Mouse (Mus musculus) gastrocnemius, adult 2 months (tissue): Measurements from ENCODE around the gene Gprc5d. TPM values are rescaled to one million over a fixed set of nuclear protein-coding genes. Genes with fewer than 3 reads are reported as not detected.

Source experiments
- DNase-seq: peaks from one replicate; pipeline ENCODE4 v3.0.0; 2022
- H3K27ac ChIP-seq: fragments of 200-600 bp; 2 replicates; pipeline ENCODE4 v1.8.1; 2022; ENCODE audit warnings: mild to moderate bottlenecking
- H3K4me3 ChIP-seq: fragments of 200-600 bp; 2 replicates; pipeline ENCODE4 v1.8.1; 2022; ENCODE audit warnings: mild to moderate bottlenecking, moderate library complexity
- CTCF ChIP-seq: fragments of 200-600 bp; IDR thresholded peaks from 2 replicates; pipeline ENCODE4 v1.8.1; 2022; ENCODE audit warnings: antibody characterized with exemption, mild to moderate bottlenecking, moderate library complexity
- intact Hi-C: fragments of 180-260 bp; cut with DNase I; formaldehyde crosslinking; loops from one replicate; pipeline ENCODE4 v1.15.1; 2025
- long read RNA-seq, 2 experiments: library from polyadenylated mRNA; stranded (forward); transcript quantifications; one replicate each; pipeline ENCODE4 v2.0.0; 2021
- total RNA-seq, 2 experiments: library from RNA; stranded (reverse); gene quantifications; 2 replicates each; pipeline ENCODE4 v1.2.3; 2021

Gprc5d gene
- total RNA-seq: not detected
- long read RNA-seq, experiment 1: 0 reads
- long read RNA-seq, experiment 2: 0 reads

DNA sequence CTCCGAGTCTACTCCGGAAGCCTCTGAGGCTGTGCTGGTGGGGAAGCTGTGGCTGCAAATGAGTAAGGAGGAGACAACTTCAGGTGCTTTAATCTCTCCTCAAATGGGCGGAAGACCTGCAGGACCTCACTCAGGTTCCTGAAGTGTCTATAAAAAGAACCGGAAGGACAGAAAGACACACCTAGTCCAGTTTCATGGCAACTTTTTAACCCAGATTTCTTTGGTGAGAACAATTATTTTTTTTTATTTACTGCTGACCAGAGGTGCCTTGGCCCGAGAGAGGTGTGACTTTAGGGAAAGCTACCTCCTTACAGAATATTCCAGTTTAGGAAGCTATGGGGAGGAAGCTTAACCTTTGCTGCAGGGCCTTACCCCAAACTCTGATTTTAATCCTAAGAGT, at the start of gene Gprc5d:
TSS of gene Gprc5d (minus strand) at position 101 of the 400 bp plus-strand sequence.
- DNase-seq: no peak
- no peak within 1 kb of the TSS for H3K27ac ChIP-seq
- no peak within 1 kb of the TSS for H3K4me3 ChIP-seq
- intact Hi-C loops: no loop called here
- no peak for TF ChIP-seq CTCF

- Histone ChIP-seq H3K27ac (no peak overlapping the region), H3K4me3 (no peak overlapping the region; the same call in 1 of the 2 replicates)
- intact Hi-C loops: no loop called here
- no peak for DNase-seq
- no peak for TF ChIP-seq CTCF
Measured at GRCm38 (mm10) chr6:135166712-135167111, 48.6 kb upstream of the Gprc5d start.

GRCm38 (mm10) chr6:135166262-135166661, 48.2 kb upstream of the Gprc5d start:
- no peak for DNase-seq
- Histone ChIP-seq H3K4me3 (no peak overlapping the region), H3K27ac (no peak overlapping the region)
- no peak for TF ChIP-seq CTCF
- intact Hi-C loops: no loop called here

GRCm38 (mm10) chr6:135165706-135166105, 47.6 kb upstream of the Gprc5d start:
- no peak for TF ChIP-seq CTCF
- Histone ChIP-seq H3K4me3 (no peak overlapping the region), H3K27ac (no peak overlapping the region)
- no peak for DNase-seq
- intact Hi-C loops: no loop called here

GRCm38 (mm10) chr6:135165191-135165590, 47.1 kb upstream of the Gprc5d start:
- no peak for DNase-seq
- no peak for TF ChIP-seq CTCF
- no peak overlapping the region for H3K27ac ChIP-seq
- intact Hi-C loops: no loop called here
- no peak overlapping the region for H3K4me3 ChIP-seq

DNA sequence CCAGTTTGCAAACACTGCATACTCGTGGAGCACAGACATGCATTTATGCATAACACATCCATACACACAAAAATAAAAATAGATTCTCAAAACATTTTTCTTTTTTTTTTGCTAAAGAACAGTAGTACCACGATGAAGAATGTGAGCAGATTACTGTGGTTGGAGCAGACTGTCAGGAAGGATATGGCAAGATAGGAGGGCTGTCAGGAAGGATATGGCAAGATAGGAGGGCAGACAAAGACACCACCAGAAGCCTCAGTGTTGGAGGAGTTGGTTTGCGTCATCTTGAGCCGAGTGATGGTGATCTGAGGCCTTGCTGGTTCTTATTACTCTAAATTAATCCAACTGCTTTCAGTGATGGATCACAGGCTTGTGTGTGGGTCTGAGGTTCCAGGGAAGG, 44.8 kb upstream of the Gprc5d start:
- intact Hi-C loops: no loop called here
- no peak overlapping the region for H3K4me3 ChIP-seq
- DNase-seq: no peak
- TF ChIP-seq CTCF: no peak
- no peak overlapping the region for H3K27ac ChIP-seq

GRCm38 (mm10) chr6:135162311-135162710, 44.2 kb upstream of the Gprc5d start:
- no peak overlapping the region for H3K27ac ChIP-seq
- DNase-seq: no peak
- intact Hi-C loops: no loop called here
- H3K4me3 ChIP-seq: no peak overlapping the region
- no peak for TF ChIP-seq CTCF

- Histone ChIP-seq H3K4me3 (no peak overlapping the region), H3K27ac (no peak overlapping the region)
- no peak for DNase-seq
- TF ChIP-seq CTCF: no peak
- intact Hi-C loops: no loop called here
Measured at GRCm38 (mm10) chr6:135161356-135161755, 43.3 kb upstream of the Gprc5d start.

DNA sequence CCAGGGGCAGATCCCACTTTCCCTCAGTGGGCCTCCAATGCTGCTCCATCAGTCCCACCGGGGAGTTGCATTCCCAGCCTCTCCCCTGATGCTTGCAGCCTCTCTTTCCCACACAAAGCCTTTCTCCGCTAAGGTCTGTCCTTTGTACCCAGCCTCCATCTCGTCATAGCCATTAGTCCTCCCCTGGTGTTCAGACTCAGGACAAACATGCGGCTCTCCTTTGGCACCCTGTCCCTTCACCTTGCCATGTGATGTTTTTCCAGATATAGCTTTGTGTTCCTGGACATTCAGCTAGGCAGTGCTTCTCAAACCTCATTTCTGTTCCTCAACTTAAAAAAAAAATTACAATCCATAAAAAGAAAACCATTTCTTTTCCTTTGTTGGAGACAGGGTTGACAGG, 40.4 kb upstream of the Gprc5d start:
- no peak for TF ChIP-seq CTCF
- H3K27ac ChIP-seq: no peak overlapping the region
- no peak overlapping the region for H3K4me3 ChIP-seq
- DNase-seq: no peak
- intact Hi-C loops: no loop called here

DNA sequence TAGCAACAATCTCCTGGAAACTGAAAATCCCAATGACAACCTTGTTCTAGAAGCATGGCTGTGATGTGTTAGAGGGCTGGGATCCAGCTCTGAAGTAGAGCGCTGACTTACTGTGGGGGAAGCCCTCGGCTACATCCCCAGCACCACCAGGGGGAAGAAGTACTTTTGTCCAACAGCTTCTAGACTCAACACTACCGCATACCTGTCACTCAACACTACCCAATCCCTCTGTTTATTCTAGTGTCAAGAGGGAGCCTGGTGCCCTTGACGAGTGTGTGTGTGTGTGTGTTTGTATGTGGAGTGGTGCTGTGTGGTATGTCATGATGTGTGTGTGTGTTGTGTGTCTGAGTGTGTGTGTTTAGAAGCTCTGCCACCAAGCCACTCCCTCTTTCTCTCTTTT, 39.4 kb upstream of the Gprc5d start:
- no peak for TF ChIP-seq CTCF

DNA sequence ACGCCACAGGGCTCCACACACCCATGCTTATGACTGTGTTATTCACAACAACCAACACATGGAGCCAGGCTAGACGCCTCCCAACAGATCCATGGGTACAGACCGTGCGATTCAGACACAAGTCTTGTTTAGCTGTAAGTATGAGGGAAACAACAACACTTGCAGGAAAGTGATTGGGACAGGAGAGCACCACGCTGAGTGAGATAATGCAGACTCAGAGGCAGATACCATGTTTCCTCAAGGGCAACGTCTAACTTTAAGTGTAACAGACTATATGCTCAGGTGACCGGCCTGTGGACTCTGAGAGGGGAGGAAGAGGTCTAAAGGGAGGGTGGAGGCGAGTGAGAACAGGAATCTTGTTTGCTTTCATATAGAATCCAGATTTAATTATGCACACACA, 38.5 kb upstream of the Gprc5d start:
- H3K4me3 ChIP-seq: no peak overlapping the region
- no peak overlapping the region for H3K27ac ChIP-seq
- intact Hi-C loops: no loop called here
- no peak for DNase-seq
- TF ChIP-seq CTCF: no peak

More for the DNA sequence above, 39.4 kb upstream of the Gprc5d start:
- H3K4me3 ChIP-seq: no peak overlapping the region
- intact Hi-C loops: no loop called here
- H3K27ac ChIP-seq: no peak overlapping the region
- no peak for DNase-seq

DNA sequence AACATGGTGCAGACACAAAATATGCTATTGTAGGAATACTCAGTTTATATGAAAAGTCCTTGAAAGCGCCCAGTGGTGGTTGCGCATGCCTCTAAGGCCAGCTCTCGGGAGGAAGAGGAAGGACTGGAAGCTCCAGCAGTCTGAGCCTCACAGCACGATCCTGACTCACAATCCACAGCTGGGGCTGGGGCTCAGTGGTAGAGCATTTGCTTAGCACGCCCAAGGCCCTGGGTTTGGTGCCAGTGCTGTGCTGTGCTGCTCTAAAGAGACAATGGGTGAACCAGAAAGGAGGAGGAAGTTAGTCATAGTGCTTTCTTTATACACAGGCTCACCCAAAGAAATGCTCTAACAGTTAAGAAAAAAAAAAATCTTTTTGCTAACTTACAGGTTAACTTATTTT, 35.6 kb upstream of the Gprc5d start:
- Histone ChIP-seq H3K27ac (no peak overlapping the region), H3K4me3 (no peak overlapping the region)
- intact Hi-C loops: loop anchor here (5.0 kb wide), 1 partner anchor 249 kb away; no protein-coding TSS in a partner anchor
- TF ChIP-seq CTCF: no peak
- no peak for DNase-seq

DNA sequence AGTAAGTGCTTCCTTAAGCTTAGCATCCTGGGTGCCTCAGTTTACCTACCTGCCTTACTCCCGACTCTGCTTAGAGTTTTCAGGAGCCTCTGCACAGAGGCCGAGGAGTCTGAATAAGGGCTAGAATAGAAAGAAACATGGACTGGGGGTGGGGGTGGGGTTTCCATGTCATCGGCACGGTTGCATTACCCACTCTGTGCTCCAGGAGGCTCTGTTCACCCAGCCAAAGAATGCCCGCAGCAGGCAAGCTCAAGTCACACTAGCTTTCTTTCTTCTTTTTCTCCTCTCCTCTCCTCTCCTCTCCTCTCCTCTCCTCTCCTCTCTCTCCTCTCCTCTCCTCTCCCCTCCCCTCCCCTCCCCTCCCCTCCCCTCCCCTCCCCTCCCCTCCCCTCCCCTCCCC, 32.2 kb upstream of the Gprc5d start:
- TF ChIP-seq CTCF: peak; percentile 40
- intact Hi-C loops: loop anchor here (5.0 kb wide), 1 partner anchor 252 kb away; no protein-coding TSS in a partner anchor
- no peak overlapping the region for H3K4me3 ChIP-seq
- DNase-seq: no peak
- H3K27ac ChIP-seq: no peak overlapping the region

- H3K4me3 ChIP-seq: no peak overlapping the region
- no peak for DNase-seq
- H3K27ac ChIP-seq: no peak overlapping the region
- no peak for TF ChIP-seq CTCF
- intact Hi-C loops: loop anchor here (5.0 to 10.0 kb wide), 3 partner anchors 98 to 253 kb away; no protein-coding TSS in a partner anchor
Measured at GRCm38 (mm10) chr6:135149722-135150121, 31.6 kb upstream of the Gprc5d start.

DNA sequence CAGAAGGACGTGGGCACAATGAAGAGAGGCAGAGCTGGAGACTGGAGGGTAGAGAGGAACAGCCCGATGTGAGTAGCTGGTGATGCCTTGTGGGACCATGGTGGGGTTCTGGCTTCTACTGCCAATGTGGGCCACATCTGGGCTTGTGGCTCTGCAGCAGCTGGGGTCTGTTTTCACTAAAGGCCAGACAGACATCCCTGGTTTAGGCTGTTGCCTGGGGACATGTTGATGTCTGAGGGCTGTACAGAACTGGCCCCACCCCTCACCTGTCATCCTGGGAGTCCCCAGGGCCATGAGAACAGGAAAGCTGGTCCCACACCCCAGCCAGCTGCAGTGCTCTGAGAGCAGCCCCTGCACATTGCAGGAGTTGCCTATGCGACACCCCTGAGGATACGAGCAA, 31.1 kb upstream of the Gprc5d start:
- no peak for TF ChIP-seq CTCF
- no peak for DNase-seq
- no peak overlapping the region for H3K27ac ChIP-seq
- H3K4me3 ChIP-seq: no peak overlapping the region
- intact Hi-C loops: loop anchor here (5.0 to 10.0 kb wide), 2 partner anchors 98 to 226 kb away; no protein-coding TSS in a partner anchor
